16 mouse cellular contexts compared by ENCODE assay signal in genomic region chr4:93927117-93927516, GRCm38 (mm10).
"Had no signal": no experiment of that assay in that cellular context is flagged by ENCODE, and none has a peak within 500 bp of the region (broad histone marks: within the 10 kb centered on the region; RNA-seq: fewer than 3 reads in every experiment).

No protein-coding gene starts in this region.

- DNase-seq: gastrocnemius, adult 2 months; gastrocnemius, postnatal 14 days; gastrocnemius, postnatal 36 days; heart, adult 18-20 months; heart, postnatal 10 days; kidney, adult 11 months; kidney, adult 2 months; kidney, adult 9 months; kidney, postnatal 14 days; kidney, postnatal 36 days; layer of hippocampus, adult 9-11 months; layer of hippocampus, postnatal 36 days; left cerebral cortex, postnatal 4 days had no signal

- ATAC-seq: hindbrain, postnatal 0 days; intestine, embryonic 16.5 days; liver, embryonic 12.5 days had no signal
